Mouse (Mus musculus) 3134 (cell line): ENCODE data around the gene Mreg.
"Not testable (repeated sequence)": the region's sequence is repeated elsewhere in the genome, so short reads cannot be mapped to it uniquely, and the experiment has no call there.

Experiments
- DNase-seq: peaks from one replicate; pipeline ENCODE4 v3.0.0-alpha.2; 2011; ENCODE audit warnings: low spot score; ENCODE audit not compliant: insufficient read length; ENCODE audit errors: extremely low read depth

Mreg gene

DNA sequence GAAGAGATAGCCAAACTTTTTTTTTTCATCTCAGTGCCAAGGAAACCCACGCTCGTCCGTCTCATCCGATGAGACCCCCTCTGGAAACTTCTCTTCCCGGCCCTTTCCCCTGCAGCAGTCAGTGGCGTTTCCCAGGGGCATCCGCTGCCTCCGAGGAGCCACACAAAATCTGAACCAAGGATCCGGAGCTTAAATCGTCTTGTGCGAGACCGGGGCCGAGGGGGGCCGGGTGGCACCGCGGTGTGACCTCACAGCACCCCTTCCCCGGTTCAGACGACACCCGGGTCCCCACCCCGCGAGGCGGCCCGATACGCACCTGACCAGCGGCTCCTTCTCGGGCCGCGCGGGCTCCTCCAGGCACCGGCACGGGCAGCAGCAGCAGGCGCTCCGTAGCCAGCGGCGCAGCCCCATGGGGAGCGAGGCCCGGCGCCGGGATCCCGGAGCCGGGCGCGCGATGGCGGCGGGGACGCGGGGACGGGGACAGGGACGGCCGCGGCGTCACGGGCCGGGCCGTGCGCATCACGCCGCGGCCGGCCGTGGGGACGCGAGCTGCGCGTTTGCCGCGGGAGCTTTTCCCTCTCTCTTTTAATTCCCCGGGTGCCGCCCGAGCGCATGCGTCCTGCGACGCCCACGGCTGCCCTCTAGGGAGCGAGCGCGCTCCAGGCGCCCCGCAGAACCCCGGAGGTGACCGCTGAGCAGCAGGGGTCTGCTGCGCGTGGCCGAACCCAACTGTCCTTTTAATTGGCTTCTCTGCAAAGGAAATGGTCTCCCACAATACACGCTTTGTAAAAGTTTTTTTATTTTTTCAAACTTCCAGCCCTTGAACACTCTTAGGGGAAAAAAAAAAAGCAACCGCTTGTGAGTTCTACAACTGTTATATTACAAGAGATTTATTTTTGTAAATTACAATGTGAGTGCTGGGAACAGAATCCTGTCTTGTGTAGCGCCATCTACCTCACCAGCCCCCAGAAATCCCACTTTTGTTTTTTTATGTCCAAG, at the start of gene Mreg:
Mreg (minus strand) TSS at position 607 of the 999 bp plus-strand sequence.
- peak; percentile 87 for DNase-seq

DNA sequence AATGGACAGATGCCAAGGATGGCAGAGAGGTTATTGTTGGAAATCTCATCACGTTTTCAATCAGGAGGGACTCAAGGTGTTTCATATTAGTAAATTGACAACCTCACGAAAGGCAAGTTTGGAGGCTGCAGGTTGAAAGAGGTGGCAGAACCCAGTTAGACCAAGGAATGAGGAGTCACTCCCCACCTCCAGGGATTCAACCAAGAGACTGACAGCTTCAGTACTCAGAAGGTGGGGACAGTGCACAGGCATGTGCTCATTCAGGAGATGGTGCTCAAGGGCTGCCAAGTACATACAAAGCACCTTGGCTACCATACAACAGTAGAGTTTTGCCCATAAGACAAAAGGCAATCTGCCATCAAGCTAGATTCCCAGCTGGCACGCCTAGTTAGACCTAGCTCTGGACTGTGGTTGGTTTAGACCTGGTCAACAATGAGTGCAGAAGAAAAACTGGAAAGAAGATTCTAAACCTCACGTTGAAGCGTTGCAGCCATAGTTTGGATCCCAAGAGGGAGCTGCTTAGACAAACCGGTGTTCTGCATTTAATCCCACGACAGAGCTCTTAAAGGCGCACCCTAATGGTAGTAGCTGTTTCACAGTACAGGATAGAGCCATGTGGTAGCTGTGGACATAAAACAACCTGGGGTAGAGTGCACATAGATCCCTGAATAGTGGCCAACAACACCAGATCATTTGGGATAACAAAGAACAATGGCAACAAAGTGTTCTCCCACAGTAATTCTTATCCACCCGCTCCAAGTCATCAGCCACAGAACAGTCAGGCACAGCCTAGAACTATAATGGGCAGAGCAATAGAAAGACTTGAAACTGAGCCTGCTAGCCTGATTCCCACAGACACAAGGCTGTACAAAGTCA, 44.5 kb upstream of the Mreg start:
- no peak for DNase-seq

DNA sequence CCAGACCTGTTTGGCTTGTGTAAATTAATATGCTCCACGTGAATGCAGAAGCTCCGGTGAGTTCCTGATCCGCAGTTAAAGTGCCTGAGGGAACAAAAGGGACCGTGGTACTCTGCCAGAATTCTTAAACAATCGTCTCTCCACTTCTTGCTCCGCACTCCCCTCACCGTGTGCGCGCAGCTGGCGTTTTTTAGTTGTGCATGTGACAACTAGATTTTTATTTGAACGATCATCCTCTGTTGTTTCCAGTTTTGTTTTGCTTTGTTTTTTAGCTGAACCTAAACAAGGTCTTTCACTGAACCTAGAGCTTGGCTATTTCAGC, 43.7 kb upstream of the Mreg start:
- no peak for DNase-seq

DNA sequence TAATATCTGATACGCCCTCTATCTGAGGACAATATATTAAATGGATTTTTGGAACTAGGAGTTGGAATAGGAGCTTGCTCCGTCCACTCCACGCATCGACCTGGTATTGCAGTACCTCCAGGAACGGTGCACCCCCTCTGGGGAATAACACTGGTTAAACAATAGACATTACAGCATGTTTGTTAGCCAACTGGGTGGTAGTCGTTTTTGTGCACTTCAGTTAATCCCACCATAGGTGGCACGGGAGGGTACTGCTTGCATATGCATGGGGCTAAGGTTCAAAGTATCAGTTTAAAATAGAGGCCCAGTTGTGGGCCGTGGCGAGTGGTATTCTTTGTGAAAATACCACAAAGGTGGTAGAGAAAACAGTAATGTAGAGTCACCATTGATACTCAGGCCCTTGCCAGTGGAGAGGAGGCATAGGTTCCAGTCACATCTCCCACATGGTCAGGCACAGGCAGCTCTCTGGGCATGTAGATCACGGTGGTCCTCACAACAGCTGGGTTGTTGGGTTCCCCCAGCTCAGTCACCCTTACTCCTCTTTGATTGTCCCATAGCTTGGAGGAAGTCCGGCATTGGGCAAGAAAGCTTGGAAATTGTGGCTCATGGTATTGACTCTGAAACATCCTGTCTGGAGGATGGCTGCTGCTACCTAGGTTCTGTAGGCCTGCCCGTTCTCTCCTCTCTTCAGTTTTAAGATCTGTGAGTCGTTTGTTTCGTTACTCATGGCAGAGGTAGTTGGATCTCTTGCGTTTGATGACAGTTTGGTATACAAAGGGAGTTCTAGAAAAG, 43.2 kb upstream of the Mreg start:
- peak; percentile 75 for DNase-seq

DNA sequence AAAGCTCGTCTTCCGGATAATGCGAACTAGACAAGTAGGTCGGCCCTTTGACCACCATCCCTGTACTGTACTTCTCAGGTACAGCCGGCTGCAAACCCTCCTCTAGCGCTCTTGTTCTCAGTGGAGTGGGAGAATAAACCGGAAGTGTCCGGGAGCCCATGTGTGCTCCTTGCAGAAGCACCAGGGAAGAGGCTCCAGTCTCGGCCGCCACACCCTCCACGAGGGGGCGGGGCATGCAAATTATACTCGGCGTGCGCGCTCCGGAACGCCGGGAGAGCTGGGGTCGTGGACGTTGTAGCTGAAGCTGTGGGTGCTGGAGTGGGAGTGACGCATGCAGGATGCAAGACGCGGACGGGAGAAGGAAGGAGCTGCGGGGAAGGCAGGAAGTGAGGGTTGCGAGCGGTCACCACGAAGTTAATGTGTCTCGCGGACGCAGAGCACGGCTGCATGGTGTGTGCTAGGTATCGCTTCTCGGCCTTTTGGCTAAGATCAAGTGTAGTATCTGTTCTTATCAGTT, 42.5 kb upstream of the Mreg start:
- peak; percentile 99 for DNase-seq

DNA sequence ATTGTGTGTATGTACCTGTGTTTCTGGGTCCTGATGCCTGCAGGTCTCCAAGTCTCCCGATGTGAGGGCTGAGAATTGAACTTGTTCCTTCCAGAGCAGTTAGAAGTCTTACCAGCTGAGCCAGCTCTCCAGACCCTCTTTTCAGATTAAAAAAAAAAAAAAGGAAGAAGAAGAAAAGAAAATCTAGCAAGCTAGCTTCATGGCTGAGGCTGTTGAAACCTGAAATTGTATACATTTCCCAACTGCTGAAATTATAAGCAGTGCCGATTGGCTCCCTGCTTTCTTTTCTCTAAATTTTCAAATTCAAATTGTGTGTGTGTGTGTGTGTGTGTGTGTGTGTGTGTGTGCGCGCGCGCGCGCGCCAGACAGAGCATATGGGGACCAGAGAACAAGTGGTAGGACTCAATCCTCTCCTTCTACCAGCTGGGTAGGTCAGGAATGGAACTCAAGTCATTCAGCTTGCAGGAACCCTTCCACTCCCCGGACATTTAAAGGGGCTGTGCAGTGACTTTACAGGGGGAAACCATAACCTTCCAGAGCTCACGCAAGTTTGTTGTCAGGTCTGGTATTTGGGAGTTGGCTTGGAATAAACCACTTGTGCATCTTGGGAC, 41.9 kb upstream of the Mreg start:
- DNase-seq = no peak

DNA sequence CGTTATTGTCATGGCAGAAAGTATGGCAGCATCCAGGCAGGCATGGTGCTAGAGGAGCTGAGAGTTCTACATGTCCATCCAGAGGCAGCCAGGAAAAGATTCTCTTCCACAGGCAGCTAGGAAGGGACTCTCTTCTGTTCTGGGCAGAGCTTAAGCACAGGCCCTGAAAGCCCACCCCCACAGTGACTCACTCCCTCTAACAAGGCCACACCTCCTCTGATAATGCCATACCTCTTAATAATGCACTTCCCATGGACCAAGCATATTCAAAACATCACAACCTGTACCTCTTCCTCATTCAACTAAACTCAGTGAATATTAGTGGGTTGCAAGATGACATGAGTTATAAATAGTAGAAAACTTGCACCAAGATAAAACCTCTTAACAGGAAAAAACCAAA, 39.7 kb upstream of the Mreg start:
- no peak for DNase-seq

DNA sequence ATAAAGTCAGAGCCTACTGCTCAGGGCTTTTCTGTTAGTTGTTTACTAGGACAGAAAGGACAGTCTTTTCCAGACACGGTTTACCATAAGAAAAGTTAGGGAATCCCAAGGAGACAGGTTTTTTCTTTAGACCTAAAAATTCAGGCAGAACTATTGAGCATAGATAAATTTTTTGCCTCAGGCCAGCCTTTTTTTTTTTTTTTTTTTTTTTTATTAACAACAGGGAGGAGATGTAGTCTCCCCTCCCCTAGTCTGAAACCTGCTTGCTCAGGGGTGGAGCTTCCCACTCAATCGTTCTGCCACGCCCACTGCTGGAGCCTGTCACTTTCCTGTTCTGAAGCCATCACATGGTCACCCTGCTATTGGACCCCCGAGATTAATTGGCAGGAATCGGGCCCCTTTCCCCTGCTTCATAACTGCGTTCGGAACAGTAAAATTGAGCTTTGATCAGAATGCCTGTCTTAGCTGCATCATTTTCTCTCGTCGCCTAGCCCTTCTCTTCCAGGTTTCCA, 36.2 kb upstream of the Mreg start:
- not testable (repeated sequence) for DNase-seq

DNA sequence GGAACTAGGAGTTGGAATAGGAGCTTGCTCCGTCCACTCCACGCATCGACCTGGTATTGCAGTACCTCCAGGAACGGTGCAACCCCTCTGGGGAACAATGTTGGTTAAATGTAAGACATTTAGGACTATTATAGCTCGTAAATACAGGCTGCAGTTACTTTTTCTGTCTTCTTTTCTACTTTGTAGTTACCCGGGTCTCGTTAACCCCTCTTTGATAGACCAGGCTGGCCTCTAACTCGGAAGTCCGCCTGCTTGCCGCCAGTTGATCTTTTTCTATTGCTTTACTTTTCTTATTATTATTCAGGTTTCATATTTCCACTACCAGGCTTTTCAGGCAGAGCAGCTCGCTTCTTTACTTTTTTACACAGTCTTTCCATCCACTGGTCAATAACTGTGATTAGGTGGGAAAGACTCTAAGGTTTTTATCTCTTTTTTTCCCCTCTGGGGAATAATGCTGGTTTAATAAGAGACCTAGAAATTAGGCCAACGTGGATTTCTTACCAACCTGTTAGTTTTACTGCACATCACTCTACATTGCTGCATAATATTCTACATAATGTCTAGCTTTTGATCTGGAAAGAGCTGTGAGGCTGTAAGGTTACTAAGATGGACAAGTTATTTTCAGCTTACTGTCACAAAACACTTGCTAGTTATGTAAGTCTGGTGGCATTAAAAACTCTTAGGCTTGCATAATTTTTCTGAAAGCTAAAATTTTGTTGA, 32.4 kb upstream of the Mreg start:
- peak; percentile 69 for DNase-seq

DNA sequence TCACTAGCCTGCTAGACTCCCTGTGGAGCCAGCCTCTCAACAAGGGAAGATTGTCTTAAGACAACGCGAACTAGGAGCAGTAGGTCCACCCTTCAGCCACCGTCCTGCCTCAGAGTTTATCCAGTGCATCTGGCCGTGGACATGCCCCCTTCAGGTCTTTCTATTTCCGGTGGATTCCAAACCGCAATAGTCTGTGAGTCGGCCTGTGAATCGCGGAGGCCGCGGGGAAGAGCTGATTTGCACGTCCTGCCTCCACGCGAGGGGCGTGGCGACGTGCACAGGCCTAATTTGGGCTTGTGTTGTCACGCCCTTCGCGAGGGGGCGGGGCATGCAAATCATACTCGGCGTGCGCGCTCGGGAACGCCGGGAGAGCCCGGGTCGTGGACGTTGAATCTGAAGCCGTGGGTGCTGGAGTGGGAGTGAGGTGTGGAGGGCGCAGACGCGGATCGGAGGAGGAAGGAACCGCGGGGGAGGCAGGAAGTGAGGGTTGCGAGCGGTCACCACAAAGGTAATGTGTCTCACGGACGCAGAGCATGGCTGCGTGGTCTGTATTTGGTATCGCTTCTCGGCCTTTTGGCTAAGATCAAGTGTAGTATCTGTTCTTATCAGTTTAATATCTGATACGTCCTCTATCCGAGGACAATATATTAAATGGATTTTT, 31.7 kb upstream of the Mreg start:
- peak; percentile 98 for DNase-seq

DNA sequence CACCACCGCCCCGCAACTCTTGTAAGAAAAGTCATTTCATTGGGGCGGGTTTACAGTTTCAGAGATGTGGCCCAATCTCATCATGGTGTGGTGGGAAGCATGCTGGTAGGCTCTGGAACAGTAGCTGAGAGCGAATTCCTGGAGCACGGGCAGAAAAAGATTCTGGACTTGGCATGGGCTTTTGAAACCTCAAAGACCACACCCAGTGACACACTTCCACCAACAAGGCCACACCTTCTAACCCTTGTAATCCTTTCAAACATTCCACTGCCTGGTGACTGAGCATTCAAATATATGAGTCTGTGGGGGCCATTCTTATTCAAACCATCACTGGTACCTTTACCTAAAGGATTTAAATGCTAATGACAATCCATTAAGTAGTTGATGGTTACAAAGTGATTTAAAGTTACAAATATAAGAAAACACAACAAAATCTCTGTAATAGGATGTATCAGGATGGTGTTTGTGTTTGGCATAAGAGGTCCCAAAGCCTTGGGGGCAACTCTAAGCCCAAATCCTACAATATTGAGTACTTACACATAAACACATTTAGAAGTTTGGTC, 30.6 kb upstream of the Mreg start:
- DNase-seq = peak; percentile 63

DNA sequence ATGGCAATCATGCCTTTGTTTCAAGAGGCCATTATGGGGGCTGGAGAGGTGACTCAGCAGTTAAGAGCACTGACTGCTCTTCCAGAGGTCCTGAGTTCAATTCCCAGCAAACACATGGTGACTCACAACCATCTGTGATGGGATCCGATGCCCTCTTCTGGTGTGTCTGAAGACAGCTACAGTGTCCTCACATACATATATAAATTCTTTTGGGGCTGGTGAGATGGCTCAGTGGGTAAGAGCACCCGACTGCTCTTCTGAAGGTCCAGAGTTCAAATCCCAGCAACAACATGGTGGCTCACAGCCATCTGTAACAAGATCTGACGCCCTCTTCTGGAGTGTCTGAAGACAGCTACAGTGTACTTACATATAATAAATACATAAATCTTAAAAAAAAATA, 27.0 kb upstream of the Mreg start:
- DNase-seq = not testable (repeated sequence)

DNA sequence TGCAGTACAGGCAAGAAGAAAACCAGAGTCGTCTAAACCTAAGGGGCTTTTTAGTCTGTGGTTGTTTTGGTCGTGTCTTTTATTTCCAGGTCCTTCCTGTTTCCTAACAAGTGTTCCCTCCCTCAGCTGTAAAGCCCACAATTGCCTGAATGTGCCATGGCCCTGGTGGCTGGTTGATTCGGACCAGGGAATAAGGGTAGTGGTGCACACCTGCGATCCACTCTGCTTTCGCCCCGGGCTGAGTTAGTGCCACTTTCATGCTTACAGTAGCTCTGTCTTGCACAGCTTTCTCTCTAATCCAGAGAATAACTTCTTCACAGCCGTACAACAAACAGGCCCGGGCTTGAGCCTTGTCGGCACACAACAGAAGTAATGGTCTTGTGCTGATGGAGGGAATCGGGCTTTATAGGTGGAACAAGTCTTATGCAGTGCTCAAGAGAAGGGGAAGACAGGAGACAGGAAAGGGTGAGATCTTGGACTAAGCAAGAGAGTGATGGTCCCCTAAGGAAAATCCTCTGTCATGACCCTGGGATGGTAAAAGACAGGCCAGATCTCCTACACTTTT, 26.0 kb upstream of the Mreg start:
- DNase-seq = no peak

DNA sequence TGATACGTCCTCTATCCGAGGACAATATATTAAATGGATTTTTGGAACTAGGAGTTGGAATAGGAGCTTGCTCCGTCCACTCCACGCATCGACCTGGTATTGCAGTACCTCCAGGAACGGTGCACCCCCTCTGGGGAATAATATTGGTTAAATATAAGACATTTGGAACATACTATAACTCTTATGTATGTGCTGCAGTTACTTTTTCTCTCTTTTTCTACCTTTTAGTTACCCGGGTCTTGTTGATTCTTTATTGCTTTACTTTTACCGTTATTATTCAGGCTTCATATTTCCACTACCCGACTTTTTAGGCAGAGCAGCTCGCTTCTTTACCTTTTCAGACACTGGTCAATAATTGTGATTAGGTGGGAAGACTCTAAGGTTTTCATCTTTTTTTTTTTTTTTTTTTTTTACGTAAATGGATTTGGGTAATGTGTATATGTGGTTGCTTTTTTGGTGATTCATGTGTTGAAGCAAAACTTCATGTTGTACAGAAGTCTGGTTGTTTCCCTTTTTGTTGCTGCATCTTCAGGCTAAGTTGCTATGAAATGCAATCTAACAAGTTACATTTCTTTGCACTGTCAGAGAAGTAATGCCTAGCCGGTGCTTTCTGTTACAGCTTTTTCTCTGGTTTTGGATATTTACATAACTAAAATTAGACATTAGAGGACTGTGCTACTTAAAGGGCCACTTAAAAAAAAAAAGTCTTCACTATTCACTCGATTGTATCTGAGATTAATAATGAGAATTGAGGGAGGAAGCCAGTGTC, 25.1 kb upstream of the Mreg start:
- no peak for DNase-seq

DNA sequence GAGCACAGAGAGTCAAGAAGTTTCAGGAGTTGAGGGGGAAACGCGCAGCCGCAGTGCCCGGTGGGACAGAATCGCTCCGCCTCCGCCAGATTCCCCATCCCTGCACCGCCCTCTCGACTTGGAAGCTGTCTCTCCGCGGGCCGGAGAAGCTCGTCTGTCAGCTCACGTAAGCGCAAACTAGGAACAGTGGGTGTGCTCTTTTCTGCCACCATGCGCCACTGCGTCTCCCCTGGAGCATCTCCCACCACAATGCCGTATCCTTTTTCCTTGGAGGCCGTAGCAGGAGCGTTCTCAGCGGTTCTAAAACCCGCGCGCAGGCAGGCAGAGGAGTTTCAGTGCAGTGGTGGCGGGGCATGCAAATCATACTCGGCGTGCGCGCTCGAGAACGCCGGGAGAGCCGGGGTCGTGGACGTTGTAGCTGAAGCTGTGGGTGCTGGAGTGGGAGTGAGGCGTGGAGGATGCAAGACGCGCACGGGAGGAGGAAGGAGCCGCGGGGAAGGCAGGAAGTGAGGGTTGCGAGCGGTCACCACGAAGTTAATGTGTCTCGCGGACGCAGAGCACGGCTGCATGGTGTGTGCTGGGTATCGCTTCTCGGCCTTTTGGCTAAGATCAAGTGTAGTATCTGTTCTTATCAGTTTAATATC, 24.4 kb upstream of the Mreg start:
- DNase-seq = peak; percentile 78

DNA sequence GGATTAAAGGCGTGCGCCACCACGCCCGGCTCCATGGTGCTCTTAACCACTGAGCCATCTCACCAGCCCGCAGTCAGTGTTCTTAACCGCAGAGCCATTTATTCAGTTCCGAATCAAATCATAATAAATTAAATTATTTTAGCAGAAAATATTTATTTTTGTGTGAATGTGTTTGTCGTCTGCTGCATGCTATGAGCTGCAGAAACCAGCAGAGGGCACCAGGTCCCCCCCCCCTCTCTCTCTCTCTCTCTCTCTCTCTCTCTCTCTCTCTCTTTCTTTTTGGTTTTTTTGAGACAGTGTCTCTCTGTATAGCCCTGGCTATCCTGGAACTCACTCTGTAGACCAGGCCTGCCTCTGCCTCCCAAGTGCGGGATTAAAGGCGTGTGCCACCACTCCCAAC, 20.5 kb upstream of the Mreg start:
- not testable (repeated sequence) for DNase-seq

DNA sequence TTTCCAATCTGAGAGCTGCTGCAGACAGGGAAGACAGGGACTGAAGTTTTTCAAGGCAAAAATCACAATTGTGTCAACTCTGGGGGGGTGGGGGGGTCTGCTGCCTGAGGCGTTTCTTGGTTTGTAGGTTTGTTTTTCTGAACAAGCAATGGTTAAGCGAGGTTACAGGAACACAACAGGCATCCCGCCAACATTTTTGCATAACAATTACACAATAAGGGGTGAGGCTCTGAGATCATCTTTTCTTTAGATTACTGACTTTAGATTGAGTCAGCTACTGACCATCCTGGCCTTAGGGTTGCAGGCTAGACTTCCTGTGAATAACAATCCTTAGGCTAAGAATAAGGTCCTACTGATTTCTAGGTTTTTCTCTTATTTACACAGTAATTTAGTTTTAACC, 16.9 kb upstream of the Mreg start:
- DNase-seq = no peak
